Mouse (Mus musculus) heart, embryonic 15.5 days (tissue): ENCODE results near the gene Uqcc3. TPM values are rescaled to one million over a fixed set of nuclear protein-coding genes. Genes with fewer than 3 reads are reported as not detected.
A peak's percentile ranks its signal among the peaks of the same experiment; 100 is the strongest.
"Not testable (repeated sequence)": the region's sequence is repeated elsewhere in the genome, so short reads cannot be mapped to it uniquely, and the experiment has no call there.

Experiments used
- ATAC-seq: fragments of 200-750 bp; cut with Nextera tagmentation; replicated peaks from 2 replicates; pipeline ENCODE4 v1.8.0; 2017; ENCODE audit warnings: low read depth, moderate TSS enrichment; ENCODE audit not compliant: insufficient number of reproducible peaks, insufficient read depth, low FRiP score
- H3K27ac ChIP-seq: fragments of 300-500 bp; sonication (generic); 2 replicates; pipeline ENCODE4 v1.5.1; 2015; ENCODE audit warnings: mild to moderate bottlenecking, inconsistent platforms
- H3K27me3 ChIP-seq: fragments of 300-500 bp; sonication (generic); 2 replicates; pipeline ENCODE4 v1.6.1; 2015; ENCODE audit warnings: inconsistent platforms
- H3K36me3 ChIP-seq: fragments of 300-500 bp; sonication (generic); 2 replicates; pipeline ENCODE4 v1.6.1; 2015; ENCODE audit warnings: mild to moderate bottlenecking, inconsistent platforms
- H3K4me1 ChIP-seq: fragments of 300-500 bp; sonication (generic); replicated peaks from 2 replicates; pipeline ENCODE4 v1.6.1; 2015; ENCODE audit warnings: inconsistent platforms
- H3K4me2 ChIP-seq: fragments of 300-500 bp; sonication (generic); 2 replicates; pipeline ENCODE4 v1.6.1; 2015; ENCODE audit warnings: inconsistent platforms, mild to moderate bottlenecking, moderate library complexity
- H3K4me3 ChIP-seq: fragments of 300-500 bp; sonication (generic); 2 replicates; pipeline ENCODE4 v1.5.1; 2015; ENCODE audit warnings: mild to moderate bottlenecking, inconsistent platforms
- H3K9ac ChIP-seq: fragments of 300-500 bp; sonication (generic); 2 replicates; pipeline ENCODE4 v1.6.1; 2015; ENCODE audit warnings: mild to moderate bottlenecking, inconsistent platforms
- H3K9me3 ChIP-seq: fragments of 300-500 bp; sonication (generic); replicated peaks from 2 replicates; pipeline ENCODE4 v1.6.1; 2016; ENCODE audit warnings: inconsistent platforms
- WGBS: fragments of 180-500 bp; shearing (Covaris S2); methylation state at CpG from one replicate; pipeline ENCODE4 v1.1.7; 2015; ENCODE audit warnings: mixed read lengths; 5-methylcytosine and 5-hydroxymethylcytosine counted together
- polyA plus RNA-seq: library from polyadenylated mRNA; unstranded; fragments of >200 nt; fragmentation: Nextera tagmentation; extraction: Ambion mirVana; gene quantifications from 2 replicates; pipeline ENCODE4 v1.2.1, GENCODE M21; 2015

Uqcc3 gene
- polyA plus RNA-seq, 1 experiment from 2014 or later, result 63.4 TPM

DNA sequence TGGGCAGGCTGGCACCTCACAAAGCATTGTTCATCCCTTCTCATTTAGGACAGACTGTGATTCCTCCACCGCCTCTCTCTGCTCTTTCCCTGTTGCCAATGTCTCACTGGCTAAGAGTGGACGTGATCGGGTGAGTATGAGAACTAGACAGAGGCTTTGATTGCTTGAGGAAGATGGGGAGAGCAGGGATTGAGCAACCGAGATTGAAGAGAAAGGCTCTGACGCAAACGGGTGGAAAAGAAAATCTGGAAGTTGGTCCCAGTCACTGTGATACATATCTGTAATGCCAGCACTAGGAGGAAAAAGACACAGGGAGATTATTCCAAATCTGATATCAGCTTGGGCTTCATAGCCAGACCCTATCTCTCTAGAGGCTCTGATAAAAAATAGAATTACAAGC, 37.8 kb downstream of the Uqcc3 start:
- no peak for ATAC-seq
- Histone ChIP-seq H3K36me3 (peaks cover 32% of the 10 kb centered on the region), H3K9me3 (no peaks in the 10 kb centered on the region), H3K27me3 (no peaks in the 10 kb centered on the region), H3K4me2 (no peak overlapping the region), H3K4me1 (peaks cover 31% of the 10 kb centered on the region), H3K9ac (no peak overlapping the region), H3K4me3 (no peak overlapping the region), H3K27ac (no peak overlapping the region)
- 82% methylated on average over 6 of the region's 6 CpGs for WGBS

DNA sequence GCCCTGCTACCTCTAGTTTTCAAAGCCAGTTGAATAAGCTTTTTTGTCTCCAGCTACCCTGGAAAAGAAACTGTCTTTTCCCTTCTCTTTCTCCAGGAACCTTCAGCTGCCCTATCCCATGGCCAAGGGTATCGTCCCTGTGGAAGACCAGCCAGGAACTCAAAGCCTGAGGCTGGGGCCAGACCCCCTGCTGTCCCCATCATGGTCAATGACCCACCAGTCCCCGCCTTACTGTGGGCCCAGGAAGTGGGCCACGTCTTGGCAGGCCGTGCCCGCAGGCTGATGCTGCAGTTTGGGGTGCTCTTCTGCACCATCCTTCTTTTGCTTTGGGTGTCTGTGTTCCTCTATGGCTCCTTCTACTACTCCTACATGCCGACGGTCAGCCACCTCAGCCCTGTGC, 39.7 kb downstream of the Uqcc3 start:
- peaks cover 33% of the 10 kb centered on the region for H3K4me1 ChIP-seq
- ATAC-seq, result no peak
- H3K36me3 ChIP-seq, result peaks cover 14% of the 10 kb centered on the region
- H3K9me3 ChIP-seq, result no peaks in the 10 kb centered on the region
- H3K4me2 ChIP-seq, result peak overlapping the region; percentile 84
- 93% methylated on average over 7 of the region's 7 CpGs for WGBS
- peak overlapping the region; percentile 68; the same call in 1 of the 2 replicates for H3K9ac ChIP-seq
- H3K27me3 ChIP-seq, result no peaks in the 10 kb centered on the region
- H3K4me3 ChIP-seq, result peak overlapping the region; percentile 64
- no peak overlapping the region for H3K27ac ChIP-seq

DNA sequence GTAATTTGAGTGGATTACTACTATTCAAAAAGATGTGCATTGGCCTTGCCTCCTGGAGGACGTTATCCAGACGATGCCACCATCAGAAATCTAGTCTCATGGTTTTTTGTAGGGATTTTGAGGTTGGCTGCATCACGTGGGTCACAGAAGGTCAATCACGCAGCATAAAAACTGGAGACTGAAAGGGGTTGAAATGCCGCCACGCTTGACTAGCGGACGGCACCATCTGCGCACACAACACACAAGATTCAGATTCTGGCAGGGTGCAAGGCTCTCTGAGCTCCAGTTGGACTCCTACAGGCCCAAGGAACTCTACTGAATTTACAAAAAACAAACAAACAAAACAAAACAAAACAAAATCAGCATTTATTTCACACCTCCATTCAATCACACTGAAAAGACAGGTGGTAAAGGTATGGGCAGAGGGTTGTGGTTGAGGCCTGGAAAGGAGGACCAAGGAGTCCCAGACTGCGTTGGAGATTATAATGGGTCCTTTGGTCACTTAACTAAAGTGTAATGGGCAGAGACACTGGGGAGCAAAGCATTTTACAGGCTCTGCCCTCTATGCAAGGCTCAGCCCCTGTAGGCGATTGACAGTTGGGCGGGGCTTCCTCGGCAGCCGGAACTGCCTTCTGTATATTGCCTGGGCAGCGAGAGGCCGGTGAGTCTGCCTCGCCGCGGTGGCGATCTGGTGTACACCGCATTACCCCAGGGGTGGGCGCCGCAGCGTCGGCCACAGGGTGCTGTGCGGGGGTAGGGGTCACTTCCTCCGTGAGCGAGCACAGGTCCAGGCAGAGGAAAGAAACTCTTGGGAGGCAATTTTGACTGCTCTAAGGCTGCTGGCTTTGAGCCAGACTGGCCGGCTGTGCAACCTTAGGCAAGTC, 40.6 kb downstream of the Uqcc3 start:
- peaks cover 10% of the 10 kb centered on the region; the same call in 1 of the 2 replicates for H3K36me3 ChIP-seq
- no peak overlapping the region for H3K27ac ChIP-seq
- no peaks in the 10 kb centered on the region for H3K9me3 ChIP-seq
- WGBS, result 26% methylated on average over 29 of the region's 29 CpGs
- peak overlapping the region; percentile 64 for H3K4me3 ChIP-seq
- ATAC-seq, result peak; percentile 36
- H3K27me3 ChIP-seq, result no peaks in the 10 kb centered on the region
- H3K4me2 ChIP-seq, result peak overlapping the region; percentile 84
- H3K9ac ChIP-seq, result peak overlapping the region; percentile 68
- H3K4me1 ChIP-seq, result peaks cover 33% of the 10 kb centered on the region

DNA sequence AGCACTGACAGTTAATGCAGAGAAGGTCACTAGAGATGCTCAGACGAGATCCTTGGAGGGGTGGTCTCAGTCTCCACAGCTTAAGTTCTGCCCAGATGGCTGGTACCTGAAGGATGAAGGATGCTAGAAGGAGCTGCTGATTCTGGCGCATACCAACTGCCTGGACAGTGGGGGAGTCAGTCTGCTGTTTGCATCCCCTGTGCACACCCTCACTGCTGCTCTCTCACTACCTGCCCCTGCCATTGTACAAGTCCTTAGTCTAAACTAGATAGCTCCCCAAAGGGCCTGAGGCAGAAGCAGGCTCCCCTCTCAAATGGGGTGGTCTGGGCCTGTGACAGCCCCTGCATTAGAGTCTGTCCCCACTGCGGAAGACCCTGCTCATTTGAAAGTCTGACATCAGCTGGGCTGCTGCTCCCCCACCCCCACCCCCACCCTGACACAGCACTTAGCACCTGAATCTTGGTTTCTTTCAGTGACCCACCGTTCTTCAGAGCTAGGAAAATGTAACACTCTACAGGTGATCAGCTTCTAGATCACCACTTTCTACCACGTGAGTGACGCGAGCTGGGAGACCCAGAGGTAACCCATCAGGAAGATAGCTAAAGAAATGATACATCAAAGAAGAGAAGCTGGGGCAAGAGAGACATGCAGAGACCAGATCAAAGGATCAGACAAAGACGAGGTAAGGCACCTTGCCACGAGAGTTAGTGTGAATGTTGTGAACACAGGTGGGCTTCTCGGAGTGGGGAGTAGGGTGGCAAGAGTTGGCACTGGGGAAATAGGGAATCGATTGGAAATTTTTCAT, 41.4 kb downstream of the Uqcc3 start, which contains the start of gene Gng3:
Gng3 (minus strand) TSS at position 92 of the 805 bp plus-strand sequence.
- Histone ChIP-seq H3K4me1 (peaks cover 33% of the 10 kb centered on the region), H3K27ac (peak within 1 kb of the TSS; percentile 97), H3K27me3 (no peaks in the 10 kb centered on the region), H3K9ac (peak within 1 kb of the TSS; percentile 76), H3K36me3 (peaks cover 17% of the 10 kb centered on the region; the same call in 1 of the 2 replicates), H3K9me3 (no peaks in the 10 kb centered on the region), H3K4me2 (peak within 1 kb of the TSS; percentile 95), H3K4me3 (peak within 1 kb of the TSS; percentile 65)
- ATAC-seq, result 0 out of 2 replicates have a peak, but pooled peaks have one; percentile 2
- WGBS, result 66% methylated on average over 11 of the region's 11 CpGs

DNA sequence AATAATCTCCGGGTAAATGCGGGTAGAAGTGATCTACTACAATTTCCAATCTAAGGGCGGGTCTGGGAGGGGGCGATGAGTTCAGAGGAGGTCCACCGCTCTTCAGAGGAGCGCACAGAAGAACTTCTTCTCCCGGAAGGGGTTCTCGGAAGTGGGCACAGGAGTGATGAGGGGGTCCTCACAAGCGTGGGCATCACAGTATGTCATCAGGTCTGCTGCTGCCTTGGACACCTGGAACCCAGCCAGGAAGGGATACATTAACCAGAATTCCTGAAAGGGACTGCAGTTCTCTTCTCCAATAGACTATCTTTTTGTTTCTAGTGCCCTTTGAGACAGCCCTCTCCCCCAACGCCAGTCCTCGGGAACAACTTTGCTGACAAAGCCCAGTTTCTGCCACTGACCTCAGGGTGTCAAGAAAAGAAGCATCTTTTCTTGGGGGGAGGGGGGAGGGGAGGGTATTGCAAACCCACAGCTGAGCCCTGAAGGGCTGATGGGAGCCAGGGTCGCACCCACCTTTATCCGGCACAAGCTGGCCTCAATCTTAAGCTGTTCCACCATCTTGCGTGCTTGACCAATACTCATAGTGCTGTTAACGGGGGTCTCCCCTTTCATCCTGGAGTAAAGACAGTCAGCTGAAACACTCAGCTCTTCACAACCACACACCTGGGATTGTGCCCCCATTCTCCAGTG, 42.5 kb downstream of the Uqcc3 start:
- WGBS, result 20% methylated on average over 15 of the region's 15 CpGs
- no peaks in the 10 kb centered on the region for H3K27me3 ChIP-seq
- peak overlapping the region; percentile 95 for H3K4me2 ChIP-seq
- peak overlapping the region; percentile 76 for H3K9ac ChIP-seq
- peaks cover 28% of the 10 kb centered on the region for H3K36me3 ChIP-seq
- peak overlapping the region; percentile 97 for H3K27ac ChIP-seq
- no peak for ATAC-seq
- H3K4me3 ChIP-seq, result peak overlapping the region; percentile 65
- H3K9me3 ChIP-seq, result no peaks in the 10 kb centered on the region
- H3K4me1 ChIP-seq, result peaks cover 33% of the 10 kb centered on the region

DNA sequence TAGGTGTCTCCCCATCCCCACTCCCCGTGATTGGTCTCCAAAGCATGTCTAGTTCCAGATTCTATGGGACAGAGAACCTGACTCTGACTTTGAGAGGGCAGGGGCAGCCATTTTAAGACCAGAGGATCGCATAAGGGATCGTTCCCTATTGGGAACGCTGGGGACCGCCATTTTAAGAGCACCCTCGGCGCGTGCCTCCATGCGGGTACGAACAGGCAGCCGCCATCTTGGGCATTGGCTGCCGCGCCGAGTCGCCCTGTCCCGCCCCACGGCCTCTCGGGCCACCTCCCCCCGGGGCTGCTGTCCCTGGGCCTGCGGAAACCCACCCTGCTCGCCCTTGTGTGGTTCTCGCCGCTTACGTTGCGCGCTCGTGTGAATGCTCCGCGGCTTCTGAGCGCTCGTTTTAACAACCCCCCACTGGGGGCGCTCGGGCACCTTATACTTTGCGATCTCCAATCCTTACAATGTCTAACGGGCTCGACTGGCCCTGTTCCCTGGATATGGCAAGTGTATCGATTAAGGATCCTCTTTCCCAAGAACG, 43.4 kb downstream of the Uqcc3 start, which contains the start of gene Bscl2:
Bscl2 (plus strand) TSS at position 217 of the 541 bp plus-strand sequence.
- no peaks in the 10 kb centered on the region for H3K9me3 ChIP-seq
- H3K4me2 ChIP-seq, result peak within 1 kb of the TSS; percentile 95
- H3K27ac ChIP-seq, result peak within 1 kb of the TSS; percentile 97
- H3K27me3 ChIP-seq, result no peaks in the 10 kb centered on the region
- H3K9ac ChIP-seq, result peak within 1 kb of the TSS; percentile 76
- peaks cover 29% of the 10 kb centered on the region for H3K36me3 ChIP-seq
- peak within 1 kb of the TSS; percentile 65 for H3K4me3 ChIP-seq
- WGBS, result 1% methylated on average over 35 of the region's 38 CpGs
- peak; percentile 65 for ATAC-seq
- peaks cover 33% of the 10 kb centered on the region for H3K4me1 ChIP-seq

DNA sequence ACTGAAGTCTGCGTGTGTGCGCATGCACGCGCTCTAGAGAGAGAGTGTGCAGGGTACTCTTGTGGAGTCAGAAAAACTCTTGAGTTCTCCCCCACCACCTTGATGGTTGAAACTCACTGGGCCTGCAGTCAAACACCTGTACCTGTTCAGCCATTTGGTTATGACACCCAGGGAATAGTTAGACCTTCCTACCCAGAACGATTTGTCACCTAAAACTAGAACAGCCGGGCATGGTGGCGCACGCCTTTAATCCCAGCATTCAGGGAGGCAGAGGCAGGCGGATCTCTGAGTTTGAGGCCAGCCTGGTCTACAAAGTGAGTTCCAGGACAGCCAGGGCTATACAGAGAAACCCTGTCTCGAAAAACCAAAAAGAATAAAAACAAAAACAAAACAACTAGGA, 44.4 kb downstream of the Uqcc3 start:
- Histone ChIP-seq H3K4me1 (peaks cover 33% of the 10 kb centered on the region), H3K36me3 (peaks cover 36% of the 10 kb centered on the region)
- H3K27ac ChIP-seq, H3K4me3 ChIP-seq, ATAC-seq, H3K9ac ChIP-seq, H3K4me2 ChIP-seq, H3K27me3 ChIP-seq, H3K9me3 ChIP-seq: not testable (repeated sequence)
- 94% methylated on average over 10 of the region's 10 CpGs for WGBS

DNA sequence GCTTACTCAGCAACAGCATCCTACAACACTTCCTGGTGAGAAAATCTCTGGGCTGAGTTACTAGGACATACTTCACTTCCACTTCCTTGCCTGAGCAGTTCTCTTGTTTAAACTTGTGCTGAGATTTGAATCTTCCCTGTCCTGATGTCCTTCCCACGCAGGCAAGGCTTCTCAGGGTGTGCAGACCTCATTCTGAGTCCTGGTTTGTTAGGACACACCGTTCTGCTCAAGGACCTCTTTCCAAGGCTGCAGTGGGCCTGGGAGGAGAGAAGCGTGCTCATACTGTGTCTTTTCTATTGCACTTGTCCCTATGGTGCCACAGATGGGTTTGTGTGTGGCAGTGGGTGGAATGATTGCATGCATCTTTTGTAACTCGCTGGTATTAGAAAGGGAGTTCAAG, 47.8 kb downstream of the Uqcc3 start:
- Histone ChIP-seq H3K4me3 (no peak overlapping the region), H3K27me3 (no peaks in the 10 kb centered on the region), H3K36me3 (peaks cover 70% of the 10 kb centered on the region), H3K4me2 (no peak overlapping the region), H3K27ac (no peak overlapping the region), H3K4me1 (peaks cover 2% of the 10 kb centered on the region), H3K9ac (no peak overlapping the region), H3K9me3 (no peaks in the 10 kb centered on the region)
- 94% methylated on average over 4 of the region's 4 CpGs for WGBS
- ATAC-seq, result no peak

DNA sequence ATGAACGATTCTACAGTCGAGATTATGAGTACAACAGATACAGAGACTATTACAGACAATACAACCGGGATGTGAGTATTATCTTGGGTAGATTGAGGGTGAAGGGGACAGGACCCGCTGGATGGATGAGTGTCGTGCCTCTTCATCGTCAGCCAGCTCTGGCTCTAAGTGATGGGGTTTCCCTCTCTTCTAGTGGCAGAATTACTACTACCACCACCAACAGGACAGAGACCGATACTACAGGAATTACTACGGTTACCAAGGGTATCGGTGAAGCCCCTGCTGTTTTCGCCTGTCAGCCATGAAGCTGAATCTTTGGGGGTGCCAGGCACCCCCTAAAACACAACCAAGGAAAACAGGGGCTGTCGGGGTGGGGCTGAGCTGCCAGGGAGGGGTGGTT, 49.5 kb downstream of the Uqcc3 start:
- ATAC-seq, result no peak
- Histone ChIP-seq H3K4me1 (no peaks in the 10 kb centered on the region), H3K27me3 (no peaks in the 10 kb centered on the region), H3K4me2 (no peak overlapping the region), H3K9me3 (no peaks in the 10 kb centered on the region), H3K4me3 (no peak overlapping the region), H3K9ac (no peak overlapping the region), H3K27ac (no peak overlapping the region), H3K36me3 (peaks cover 87% of the 10 kb centered on the region)
- 77% methylated on average over 11 of the region's 11 CpGs for WGBS

DNA sequence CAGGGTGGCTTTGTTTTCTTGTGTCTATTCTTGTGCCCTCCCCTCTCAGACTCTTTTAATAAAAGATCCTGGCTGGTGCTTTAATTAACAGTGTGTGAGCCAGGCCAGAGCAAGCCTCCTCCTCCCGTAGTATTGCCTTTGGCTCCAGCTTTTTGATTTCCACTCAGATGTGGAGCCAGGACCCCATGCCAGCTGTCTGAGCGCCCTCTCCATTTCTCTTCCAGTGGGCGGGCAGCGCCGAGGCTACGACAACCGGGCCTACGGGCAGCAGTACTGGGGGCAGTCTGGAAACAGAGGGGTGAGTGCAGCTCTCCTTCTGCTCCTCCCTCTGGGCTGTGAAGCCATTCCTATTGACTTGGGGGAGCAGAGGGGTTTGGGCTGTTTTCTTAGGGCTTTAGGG, 50.1 kb downstream of the Uqcc3 start:
- Histone ChIP-seq H3K36me3 (peaks cover 93% of the 10 kb centered on the region), H3K4me2 (no peak overlapping the region), H3K9me3 (no peaks in the 10 kb centered on the region), H3K27ac (no peak overlapping the region), H3K9ac (no peak overlapping the region), H3K27me3 (no peaks in the 10 kb centered on the region), H3K4me3 (no peak overlapping the region), H3K4me1 (no peaks in the 10 kb centered on the region)
- no peak for ATAC-seq
- 89% methylated on average over 8 of the region's 8 CpGs for WGBS
